Mouse (Mus musculus): ENCODE data around the gene Wdr91.

DNA sequence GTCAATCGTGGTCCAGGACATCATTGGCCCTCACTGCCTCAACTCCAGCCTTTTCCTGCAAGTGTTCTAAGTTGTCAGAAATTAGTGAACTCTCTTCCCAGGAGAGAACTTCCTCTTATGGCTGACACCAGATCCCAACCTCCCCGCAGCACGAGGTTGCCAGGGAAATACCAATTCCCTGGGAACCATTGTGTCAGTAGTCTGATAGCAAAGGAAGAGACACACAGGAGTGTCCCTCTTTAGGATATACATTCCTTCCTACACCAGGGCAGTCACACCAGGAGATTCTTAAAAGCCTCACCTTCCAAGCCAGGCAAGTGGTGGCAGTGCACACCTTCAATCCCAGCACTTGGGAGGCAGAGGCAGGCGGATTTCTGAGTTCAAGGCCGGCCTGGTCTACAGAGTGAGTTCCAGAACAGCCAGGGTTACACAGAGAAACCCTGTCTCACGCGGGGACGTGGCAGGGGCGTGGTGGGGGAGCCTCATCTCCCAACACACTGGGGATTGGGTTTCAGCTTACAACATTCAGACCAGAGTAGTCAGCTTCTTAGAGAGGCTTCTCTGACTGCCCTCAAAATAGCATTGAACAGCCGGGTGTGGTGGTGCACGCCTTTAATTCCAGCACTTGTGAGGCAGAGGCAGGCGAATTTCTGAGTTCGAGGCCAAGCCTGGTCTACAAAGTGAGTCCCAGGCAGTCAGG is 2.8 kb upstream of the Wdr91 start:
- no peak for TF ChIP-seq CTCF (IDR thresholded peaks at IDR 0.05; ENCODE audit: borderline replicate concordance, control insufficient read depth, extremely low read depth, insufficient read depth, low read length, poor library complexity)
- no peak for TF ChIP-seq POLR2A (IDR thresholded peaks at IDR 0.05; ENCODE audit: control insufficient read depth, extremely low read depth, insufficient read depth, low read length, poor library complexity)

Measured in thymus, adult 2 months (tissue).